Mouse (Mus musculus): ENCODE data around the gene Gm47289.

Gm47289 gene

DNA sequence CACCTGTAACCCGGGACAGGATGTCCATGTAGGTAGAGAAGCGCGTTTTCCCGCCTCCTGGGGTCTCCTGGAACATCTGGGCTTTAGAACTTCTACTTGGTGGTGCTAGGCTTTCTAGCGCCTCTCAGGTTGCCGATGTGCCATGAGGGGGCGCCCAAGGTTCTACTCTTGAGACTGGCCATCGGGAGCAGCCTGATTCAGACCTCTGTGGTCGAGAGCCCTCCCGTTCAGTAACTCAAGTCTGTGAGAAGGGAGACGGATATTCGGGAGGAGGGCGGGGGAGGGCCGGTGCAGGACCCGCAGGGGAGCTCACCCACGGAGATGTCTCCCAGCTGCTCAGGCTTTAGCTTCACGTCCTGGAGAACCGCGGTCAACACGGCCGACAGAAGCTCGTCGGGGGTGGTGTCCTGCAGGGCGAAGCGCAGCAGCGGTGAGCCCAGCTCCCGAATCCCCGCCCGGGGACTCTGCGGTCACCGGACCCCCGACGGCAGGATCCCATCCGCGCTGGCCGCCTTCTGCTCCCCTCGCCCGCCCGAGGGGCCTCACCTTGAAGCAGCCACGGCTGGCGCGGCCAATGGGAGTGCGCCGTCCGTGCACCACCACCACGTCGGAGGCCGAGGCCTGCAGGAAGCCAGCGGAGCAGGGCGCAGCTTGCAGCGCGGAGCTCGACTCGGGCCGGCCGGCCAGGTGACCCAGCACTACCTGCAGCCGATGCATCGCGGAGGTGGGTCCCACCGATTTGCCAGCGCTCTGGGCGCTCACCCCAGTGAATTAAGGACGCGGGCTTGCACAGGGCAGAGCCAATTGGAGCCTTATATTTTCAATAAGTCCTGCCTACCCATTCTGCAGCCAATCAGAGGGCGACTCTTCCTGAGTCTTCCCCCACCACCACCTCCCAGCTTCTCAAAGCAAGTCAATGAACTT is 2.4 kb upstream of the Gm47289 start, which contains the start of gene Acaa1b:
Gene Acaa1b, minus strand, starts transcription at position 816 of the 924 bp plus-strand sequence.
- peak; percentile 54 for DNase-seq (ENCODE audit: extremely low read depth, low read depth)

- DNase-seq (ENCODE audit: extremely low read depth, low read depth) = no peak
Observed at GRCm38 (mm10) chr9:119160689-119161088, 1.7 kb downstream of the Gm47289 start.

- no peak for DNase-seq (ENCODE audit: extremely low read depth, low read depth)
Observed at GRCm38 (mm10) chr9:119164743-119165142, 5.8 kb downstream of the Gm47289 start.

DNA sequence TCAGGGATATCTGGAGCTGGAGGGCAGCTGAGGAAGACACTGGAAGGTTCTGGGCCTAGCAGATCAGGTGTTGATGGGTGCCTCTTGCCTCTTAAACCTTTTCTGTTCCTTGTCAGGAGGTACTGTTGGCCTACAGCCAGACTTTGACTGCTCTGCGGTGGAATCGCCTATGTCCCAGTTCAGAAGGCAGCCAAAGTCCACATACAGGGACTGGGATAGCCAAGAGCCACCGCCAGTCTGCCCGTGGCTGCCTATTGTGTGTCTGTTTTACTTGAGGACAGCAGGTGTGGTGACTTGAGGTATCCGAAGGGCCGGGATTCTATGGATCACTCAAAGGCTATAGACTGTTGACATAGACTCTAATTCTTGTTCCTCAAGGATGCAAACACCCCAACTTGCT is 6.6 kb downstream of the Gm47289 start:
- no peak for DNase-seq (ENCODE audit: extremely low read depth, low read depth)

DNA sequence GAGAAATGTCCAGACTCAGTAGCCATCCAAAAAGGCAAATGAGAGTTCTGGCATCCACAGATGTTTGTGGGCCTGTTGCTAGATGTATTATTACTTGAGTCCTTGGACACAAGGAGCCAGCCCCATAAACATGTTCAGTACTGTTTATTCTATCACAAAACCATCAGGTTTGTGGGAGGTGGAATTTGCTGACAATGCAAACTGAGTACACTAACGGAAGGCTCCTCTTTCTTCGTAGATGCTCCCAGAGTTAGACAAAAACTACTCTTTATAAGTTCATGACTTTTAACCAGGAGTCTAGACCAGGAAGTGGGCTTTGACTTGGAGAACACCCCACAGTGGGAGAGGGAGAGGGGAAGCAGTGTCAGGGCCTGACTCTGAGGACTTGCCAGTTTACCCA is 8.6 kb downstream of the Gm47289 start:
- no peak for DNase-seq (ENCODE audit: extremely low read depth, low read depth)

- peak; percentile 72 for DNase-seq (ENCODE audit: extremely low read depth, low read depth)
Observed at GRCm38 (mm10) chr9:119179292-119179691, 20.3 kb downstream of the Gm47289 start.

GRCm38 (mm10) chr9:119181241-119181728 is 22.3 kb downstream of the Gm47289 start:
- no peak for DNase-seq (ENCODE audit: extremely low read depth, low read depth)

- DNase-seq (ENCODE audit: extremely low read depth, low read depth) = no peak
Observed at GRCm38 (mm10) chr9:119192202-119192990, 33.4 kb downstream of the Gm47289 start.

- no peak for DNase-seq (ENCODE audit: extremely low read depth, low read depth)
Observed at GRCm38 (mm10) chr9:119199151-119199861, 40.3 kb downstream of the Gm47289 start.

GRCm38 (mm10) chr9:119201653-119202052 is 42.7 kb downstream of the Gm47289 start:
- no peak for DNase-seq (ENCODE audit: extremely low read depth, low read depth)

DNA sequence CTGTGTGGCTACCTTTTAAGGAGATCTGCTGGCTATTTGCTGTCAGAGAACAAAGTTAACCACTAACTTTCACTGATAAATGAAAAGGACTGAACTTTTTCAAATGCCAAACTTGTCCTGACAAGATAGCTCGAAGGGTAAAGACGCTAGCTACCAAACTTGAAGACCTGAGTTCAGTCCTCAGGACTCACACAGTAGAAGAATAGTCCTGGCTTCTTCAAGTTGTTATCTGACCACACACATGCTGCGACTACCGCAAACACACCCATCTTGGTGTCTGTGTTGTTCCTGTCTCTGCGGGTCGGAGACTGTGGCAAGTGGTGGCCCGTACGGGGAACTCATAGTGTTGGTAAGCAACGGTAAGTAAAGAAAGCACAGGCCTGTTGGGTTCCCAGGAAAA is 44.7 kb downstream of the Gm47289 start:
- peak; percentile 97 for DNase-seq (ENCODE audit: extremely low read depth, low read depth)

- DNase-seq (ENCODE audit: extremely low read depth, low read depth) = no peak
Observed at GRCm38 (mm10) chr9:119205756-119206155, 46.8 kb downstream of the Gm47289 start.

DNA sequence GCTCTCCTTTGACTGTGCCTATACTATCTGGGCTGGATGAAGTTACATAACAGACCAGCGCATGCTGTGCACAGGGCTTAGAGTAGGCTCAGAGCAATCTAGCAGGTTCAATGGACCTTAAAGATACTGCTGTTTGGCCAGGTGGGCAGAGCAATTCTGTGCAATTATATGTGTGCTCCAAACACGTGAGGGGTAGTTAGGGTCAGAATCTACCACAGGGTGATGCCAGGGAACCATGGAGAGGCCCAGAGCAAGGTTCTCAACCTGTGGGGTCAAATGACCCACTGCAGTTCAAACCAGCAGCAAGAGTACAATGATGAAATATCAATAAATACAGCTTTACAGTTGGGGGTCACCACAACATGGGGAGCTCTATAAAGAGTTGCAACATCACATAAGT is 47.7 kb downstream of the Gm47289 start:
- DNase-seq (ENCODE audit: extremely low read depth, low read depth) = no peak

DNA sequence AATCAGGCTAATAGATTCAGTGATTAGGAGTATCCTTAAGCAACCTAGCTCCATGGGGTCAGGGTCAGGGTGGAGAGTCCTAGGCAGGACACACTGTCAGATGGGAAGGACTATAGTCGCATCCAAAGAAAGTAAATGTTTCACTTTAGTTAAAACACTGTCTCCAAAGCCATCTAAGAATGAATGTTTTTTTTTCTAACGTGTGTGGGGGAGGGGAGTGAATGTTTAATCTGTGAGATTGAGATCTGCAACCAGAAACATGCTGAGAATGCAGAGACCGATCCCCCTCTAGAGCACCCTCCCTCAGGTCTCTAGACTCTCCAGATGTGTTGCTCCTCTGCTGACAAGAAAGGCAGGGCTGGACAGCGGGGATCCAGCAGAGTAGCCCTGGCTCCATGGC is 48.2 kb downstream of the Gm47289 start:
- no peak for DNase-seq (ENCODE audit: extremely low read depth, low read depth)

DNA sequence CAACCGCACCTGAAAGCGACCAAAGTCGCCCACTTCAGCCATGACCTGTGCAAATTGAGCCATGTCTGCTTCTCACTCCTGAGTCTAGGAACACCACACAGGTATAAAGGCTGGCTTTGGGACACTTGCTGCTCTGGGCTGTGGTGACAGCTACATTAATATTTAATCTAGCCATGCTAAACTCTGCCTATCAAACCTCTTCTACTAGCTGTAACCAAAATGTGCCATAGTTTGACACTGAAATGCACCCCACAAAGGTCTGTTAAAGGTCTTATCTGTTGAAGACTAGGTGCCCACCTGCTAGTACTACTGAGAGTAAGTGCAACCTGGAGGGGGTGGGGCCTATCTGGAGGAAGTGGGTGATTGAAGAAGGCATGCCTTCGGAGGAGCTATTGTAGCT is 50.0 kb downstream of the Gm47289 start, which contains the start of gene Slc22a13:
Gene Slc22a13, minus strand, starts transcription at position 101 of the 400 bp plus-strand sequence.
- DNase-seq (ENCODE audit: extremely low read depth, low read depth) = no peak
